Mouse (Mus musculus) monocyte, adult 5-6 weeks (primary cell): ENCODE measurements around the gene AI467606. TPM values are rescaled to one million over a fixed set of nuclear protein-coding genes. Genes with fewer than 3 reads are reported as not detected.

Experiments used
- ATAC-seq: fragments of 153-309, 156-312 bp; replicated peaks from 2 replicates; pipeline ENCODE4 v1.8.0; 2017; ENCODE audit warnings: mild to moderate bottlenecking; ENCODE audit not compliant: low TSS enrichment, insufficient number of reproducible peaks, severe bottlenecking, poor library complexity, low FRiP score
- total RNA-seq: library from RNA; stranded (forward); fragments of 200-1000, 200-491, 200-594 nt; gene quantifications from 3 replicates; pipeline ENCODE4 v1.2.3, GENCODE M21; 2017

AI467606 gene
- total RNA-seq, 1 experiment from 2014 or later, result 34.3 TPM

DNA sequence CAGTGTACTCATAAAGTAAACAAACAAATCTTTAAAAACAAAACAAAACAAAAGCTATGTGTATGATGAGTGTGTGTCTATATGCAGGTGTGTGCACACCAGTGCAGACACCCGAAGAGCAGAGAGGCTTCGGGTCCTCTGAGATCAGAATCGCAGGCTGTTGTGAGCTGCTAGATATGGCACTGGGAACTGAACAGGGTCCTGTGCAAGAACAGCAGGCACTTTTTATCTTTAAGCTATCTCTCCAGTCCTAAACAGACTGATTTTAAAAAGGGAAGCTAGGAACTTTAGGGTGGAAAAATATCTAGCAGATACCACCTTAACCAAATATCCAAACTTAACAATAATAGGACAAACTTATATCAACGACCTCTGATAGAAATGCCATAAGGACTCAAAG lies 51.5 kb downstream of the AI467606 start:
- no peak for ATAC-seq

Other genes with a start within 250 kb of the AI467606 start
- not detected in 3 replicates for gene Doc2a, start 243.9 kb upstream of the AI467606 start, total RNA-seq
- 11.0 to 39.0 TPM (median 11.8 TPM) in 3 replicates for gene Hirip3, start 229.4 kb upstream of the AI467606 start, total RNA-seq
- 19.2 to 46.1 TPM (median 34.5 TPM) in 3 replicates for gene Ino80e, start 229.0 kb upstream of the AI467606 start, total RNA-seq
- 37.9 to 49.8 TPM (median 38.3 TPM) in 3 replicates for gene Taok2, start 206.7 kb upstream of the AI467606 start, total RNA-seq
- 37.3 to 57.4 TPM (median 43.2 TPM) in 3 replicates for gene Tmem219, start 168.4 kb upstream of the AI467606 start, total RNA-seq
- gene Kctd13, start 162.5 kb upstream of the AI467606 start, total RNA-seq, result 7.9 to 31.1 TPM (median 16.9 TPM) in 3 replicates
- gene Asphd1, start 141.8 kb upstream of the AI467606 start, total RNA-seq, result not detected in 3 replicates
- gene Sez6l2, start 140.8 kb upstream of the AI467606 start, total RNA-seq, result 0.64 to 3.6 TPM (median 1.3 TPM) in 3 replicates
- gene Cdipt, start 115.4 kb upstream of the AI467606 start, total RNA-seq, result 43.2 to 53.6 TPM (median 43.9 TPM) in 3 replicates
- gene Cdiptos, start 115.3 kb upstream of the AI467606 start, total RNA-seq, result 2.8 to 9.8 TPM (median 5.5 TPM) in 3 replicates
- 95.0 to 131 TPM (median 111 TPM) in 3 replicates for gene Mvp, start 76.7 kb upstream of the AI467606 start, total RNA-seq
- gene Pagr1b, start 74.9 kb upstream of the AI467606 start, total RNA-seq, result 2.9 to 7.8 TPM (median 5.2 TPM) in 3 replicates
- 3.8 to 52.6 TPM (median 4.4 TPM) in 3 replicates for gene Pagr1a, start 74.0 kb upstream of the AI467606 start, total RNA-seq
- gene Gm42742, start 70.3 kb upstream of the AI467606 start, total RNA-seq, result 6.4 to 36.5 TPM (median 36.3 TPM) in 3 replicates
- not detected in 3 replicates for gene Prrt2, start 70.1 kb upstream of the AI467606 start, total RNA-seq
- gene Maz, start 64.3 kb upstream of the AI467606 start, total RNA-seq, result 16.7 to 36.3 TPM (median 30.1 TPM) in 3 replicates
- 0.85 to 3.7 TPM (median 0.97 TPM) in 3 replicates for gene Kif22, start 48.9 kb upstream of the AI467606 start, total RNA-seq
- gene Zg16, start 4.0 kb upstream of the AI467606 start, total RNA-seq, result not detected in 3 replicates
- gene Qprt, start 30.9 kb downstream of the AI467606 start, total RNA-seq, result 5.1 to 16.1 TPM (median 9.1 TPM) in 3 replicates
- gene Spn, start 46.5 kb downstream of the AI467606 start, total RNA-seq, result 1,218 to 1,278 TPM (median 1,233 TPM) in 3 replicates
- gene Cd2bp2, start 104.7 kb downstream of the AI467606 start, total RNA-seq, result 48.7 to 89.2 TPM (median 59.8 TPM) in 3 replicates
- 52.5 to 106 TPM (median 85.1 TPM) in 3 replicates for gene Tbc1d10b, start 117.1 kb downstream of the AI467606 start, total RNA-seq
- gene Mylpf, start 117.5 kb downstream of the AI467606 start, total RNA-seq, result 8.7 to 33.8 TPM (median 15.4 TPM) in 3 replicates
- gene Zfp553, start 141.7 kb downstream of the AI467606 start, total RNA-seq, result 3.9 to 9.8 TPM (median 5.7 TPM) in 3 replicates
- 117 to 359 TPM (median 130 TPM) in 3 replicates for gene Sept1, start 141.8 kb downstream of the AI467606 start, total RNA-seq
- gene Zfp771, start 152.9 kb downstream of the AI467606 start, total RNA-seq, result 0.57 to 3.9 TPM (median 2.9 TPM) in 3 replicates
- 9.6 to 13.3 TPM (median 9.9 TPM) in 3 replicates for gene Dctpp1, start 169.3 kb downstream of the AI467606 start, total RNA-seq
- 139 to 200 TPM (median 191 TPM) in 3 replicates for gene Sephs2, start 182.7 kb downstream of the AI467606 start, total RNA-seq
- 218 to 515 TPM (median 322 TPM) in 3 replicates for gene Itgal, start 204.9 kb downstream of the AI467606 start, total RNA-seq